Mouse (Mus musculus) right cerebral cortex, adult 18-20 months (tissue): ENCODE results near the gene Tmem236.

Experiments
- DNase-seq: peaks from one replicate; pipeline ENCODE4 v3.0.0; 2022; ENCODE audit warnings: mixed read lengths

Tmem236 gene

DNA sequence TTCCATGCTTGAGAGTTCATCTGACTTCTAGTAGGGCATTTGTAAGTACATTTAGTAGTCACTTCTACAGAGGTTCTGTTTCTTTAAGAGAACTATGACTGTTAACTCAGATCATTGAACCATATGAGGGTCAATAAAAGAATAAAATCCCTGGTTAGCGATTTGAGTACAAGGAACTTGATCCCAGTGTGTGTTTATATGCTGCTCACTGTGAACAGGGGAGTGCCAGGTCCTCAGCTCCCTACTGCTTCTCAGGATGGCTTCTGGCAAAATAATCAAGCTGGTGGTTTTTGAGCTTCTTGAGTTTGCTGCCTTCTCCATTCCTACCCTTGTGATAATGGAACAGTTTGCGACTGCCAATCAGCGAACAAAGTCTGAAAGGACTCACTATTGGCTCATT, at the start of gene Tmem236:
Gene Tmem236 (plus strand): TSS at position 190 of the 400 bp plus-strand sequence.
- DNase-seq = no peak

DNA sequence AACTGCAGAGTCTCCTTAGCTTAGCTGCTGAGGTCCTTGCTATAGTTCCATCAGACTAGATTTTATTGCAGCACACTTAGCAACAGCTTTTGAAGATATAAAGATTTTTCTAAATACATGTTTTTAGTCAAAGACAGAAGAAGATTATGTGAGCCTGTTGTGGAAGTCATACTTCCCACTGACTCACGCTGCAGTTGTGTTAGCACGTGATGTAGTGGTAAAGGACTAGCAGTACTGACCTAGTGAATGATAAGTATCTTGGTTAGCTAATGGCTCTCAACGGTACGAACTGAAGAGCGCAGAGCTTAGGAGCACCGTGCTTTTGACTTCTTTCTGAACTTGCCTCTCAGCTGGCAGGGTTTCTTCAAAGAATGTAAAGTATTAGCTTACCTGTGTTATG, 47.9 kb upstream of the Tmem236 start:
- no peak for DNase-seq

DNA sequence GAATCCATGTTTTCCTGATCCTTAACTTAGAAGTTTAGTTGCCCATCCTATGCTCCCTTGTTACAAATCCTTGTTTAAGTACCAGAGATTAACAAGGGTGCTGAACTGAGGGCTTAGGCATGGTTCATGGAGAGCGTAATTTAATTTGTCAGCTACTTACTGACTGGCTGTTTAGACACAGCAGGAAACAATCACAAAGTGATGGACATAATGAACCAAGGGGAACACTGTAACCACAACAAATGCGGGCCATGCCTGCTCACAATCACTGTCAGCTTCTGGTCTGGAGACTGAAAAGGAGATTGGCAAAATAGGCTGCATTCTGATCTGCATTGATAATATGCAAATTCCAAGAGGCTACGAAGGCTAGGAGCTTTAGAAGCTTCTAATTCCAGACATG, 46.7 kb upstream of the Tmem236 start:
- no peak for DNase-seq

GRCm38 (mm10) chr2:14130641-14131339, 43.5 kb upstream of the Tmem236 start:
- DNase-seq = no peak

DNA sequence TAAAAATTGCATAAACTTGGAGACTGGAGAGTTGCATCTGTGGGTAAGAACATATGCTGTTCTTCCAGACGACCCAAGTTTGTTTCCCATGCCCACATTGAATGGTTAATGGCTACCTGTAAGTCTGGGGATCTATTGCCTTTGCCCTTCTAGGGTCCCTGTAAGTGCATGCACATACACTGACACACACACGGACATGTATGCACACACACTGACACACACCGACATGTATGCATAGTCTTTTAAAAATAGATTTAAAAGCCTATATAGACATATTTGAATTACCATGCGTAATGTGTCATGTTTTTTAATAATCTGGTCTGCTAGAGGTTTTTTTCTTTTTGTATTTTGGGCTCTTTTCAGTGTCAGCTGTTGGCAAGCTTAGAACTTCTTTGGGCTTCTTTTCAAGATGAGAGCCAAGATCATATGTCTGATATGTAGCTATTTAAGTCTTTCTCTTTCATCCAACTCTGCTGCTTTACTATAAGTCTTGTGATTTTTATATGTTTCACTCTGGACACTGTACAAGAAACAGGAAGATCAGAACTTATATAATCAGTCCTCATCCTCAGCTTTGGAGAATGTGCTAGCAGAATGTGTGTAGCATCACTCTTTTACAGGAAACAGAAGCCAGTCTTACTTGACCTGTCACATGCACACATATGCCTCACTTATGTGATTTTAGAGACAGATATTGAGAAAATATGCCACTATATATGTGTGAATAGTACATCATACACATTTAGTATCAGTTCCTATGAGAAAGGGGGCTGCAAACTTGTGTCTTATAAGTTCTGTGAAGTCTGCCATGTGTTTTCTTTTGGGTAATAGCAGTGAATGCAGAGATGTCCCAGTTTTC, 41.6 kb upstream of the Tmem236 start:
- no peak for DNase-seq

DNA sequence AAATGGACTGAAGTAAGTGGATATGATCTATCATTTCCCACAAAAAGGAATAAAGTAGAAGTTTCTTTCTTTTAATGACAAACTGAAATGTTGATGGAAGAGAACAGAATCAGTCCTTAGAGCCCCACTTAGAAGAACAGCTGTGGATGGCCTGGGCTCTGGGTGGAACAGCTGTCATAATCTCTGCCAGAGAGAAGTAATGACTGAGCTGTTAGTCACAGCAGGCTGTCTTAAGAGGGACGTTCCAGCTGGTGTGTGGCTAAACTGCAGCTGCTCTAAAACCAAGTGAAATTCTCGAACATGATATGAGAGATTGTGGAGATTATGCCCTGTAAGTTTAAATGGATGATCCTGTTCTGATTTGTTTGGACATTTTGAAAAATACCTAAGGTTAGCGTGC, 37.4 kb upstream of the Tmem236 start:
- no peak for DNase-seq

- no peak for DNase-seq
These were observed 34.7 kb upstream of the Tmem236 start for GRCm38 (mm10) chr2:14139590-14139989.

DNA sequence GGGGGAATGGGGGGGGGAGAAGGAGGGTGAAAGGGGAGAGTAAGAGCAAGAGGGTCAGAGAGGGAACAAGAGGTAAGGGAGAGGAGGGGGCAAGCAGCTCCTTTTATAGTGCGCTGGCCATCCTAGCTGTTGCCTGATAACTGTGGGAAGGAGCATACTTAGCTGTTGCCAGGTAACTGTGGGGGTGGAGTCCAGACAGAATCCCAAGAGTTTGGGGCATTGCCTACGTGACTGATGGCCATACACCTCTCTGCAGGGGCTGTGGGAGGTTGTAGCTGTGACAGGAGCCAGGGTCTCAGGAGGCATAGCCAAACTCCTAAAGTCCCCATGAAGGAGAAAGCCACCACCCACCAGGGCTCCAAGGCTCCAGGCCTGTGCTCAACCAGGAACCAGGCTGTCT, 34.3 kb upstream of the Tmem236 start:
- DNase-seq = no peak

DNA sequence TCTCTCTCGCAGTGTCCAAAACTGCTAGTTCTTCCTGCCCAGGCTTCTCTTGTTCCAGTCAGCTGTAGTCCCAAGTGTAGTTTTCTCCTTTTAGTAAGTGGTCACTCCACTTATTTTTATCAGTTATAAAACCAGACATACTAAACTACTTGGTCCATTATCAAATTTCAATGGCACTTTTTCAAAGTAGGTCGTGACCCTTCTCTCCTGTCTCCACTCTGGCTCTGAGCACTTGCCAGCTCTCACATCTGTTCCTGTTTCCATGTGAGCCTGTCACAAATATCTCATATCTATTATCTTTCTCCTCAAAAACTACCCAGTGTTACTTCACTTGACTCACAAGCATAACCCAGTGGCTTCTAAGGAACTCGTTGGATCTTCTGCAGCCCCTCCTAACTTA, 29.0 kb upstream of the Tmem236 start:
- DNase-seq = no peak

DNA sequence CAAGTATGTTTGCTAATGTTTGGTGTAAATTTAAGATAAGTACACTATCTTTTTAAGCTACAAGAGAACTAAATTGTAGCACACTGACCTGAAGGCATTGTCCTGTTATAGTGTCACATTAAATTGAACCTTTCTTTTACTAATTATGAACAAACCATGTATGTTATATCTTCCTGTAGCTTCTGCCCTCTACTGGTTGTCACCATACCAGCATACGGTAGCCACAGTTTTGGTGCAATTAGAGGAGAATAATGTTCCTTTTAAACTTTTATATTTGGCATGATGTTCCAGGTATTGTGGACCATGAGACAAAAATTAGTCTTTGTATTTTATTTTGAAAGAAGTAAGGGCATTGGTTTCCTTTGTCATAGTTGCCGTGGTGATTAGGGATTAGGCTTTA, 27.4 kb upstream of the Tmem236 start:
- no peak for DNase-seq

- no peak for DNase-seq
These were observed 23.5 kb upstream of the Tmem236 start for GRCm38 (mm10) chr2:14150829-14151228.

DNA sequence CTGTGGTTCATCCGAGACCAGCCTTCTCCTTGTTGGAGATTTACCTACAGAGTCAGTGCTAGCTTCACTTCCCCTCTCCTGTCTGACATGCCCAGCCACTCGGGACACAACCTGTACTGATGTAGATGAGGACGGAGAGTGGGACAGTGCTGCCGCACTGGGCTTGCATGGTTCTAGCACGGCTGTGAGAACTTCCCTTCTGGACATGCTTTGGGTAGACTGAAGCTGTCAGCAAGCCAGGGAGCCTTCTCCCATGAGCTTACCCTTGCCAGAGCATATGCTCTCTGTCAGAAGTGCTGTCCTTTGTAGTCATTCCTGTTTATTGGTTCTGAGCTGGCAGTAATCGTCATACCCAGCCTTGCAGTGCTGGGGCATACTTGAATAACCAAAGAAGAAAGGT, 22.5 kb upstream of the Tmem236 start:
- DNase-seq = no peak

- DNase-seq = no peak
These were observed 15.3 kb upstream of the Tmem236 start for GRCm38 (mm10) chr2:14159047-14159446.

DNA sequence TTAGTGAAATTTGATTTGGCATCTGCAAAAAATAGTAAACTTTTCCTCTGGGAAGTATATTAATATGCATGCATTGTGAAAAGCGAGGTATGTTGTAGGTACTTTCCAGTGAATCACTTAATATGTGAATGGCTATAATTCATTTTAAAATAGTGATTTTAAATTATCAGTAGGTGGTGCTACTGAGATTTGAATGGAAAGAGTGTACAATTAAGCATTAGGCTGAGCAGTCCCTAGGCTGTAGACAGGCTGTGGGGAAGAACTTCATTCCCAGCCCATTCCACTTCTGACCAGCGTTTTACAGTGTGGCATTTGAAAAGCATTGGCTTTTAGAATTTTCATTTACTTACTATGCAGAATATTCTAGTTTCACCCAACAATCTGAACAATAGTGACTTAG, 14.6 kb upstream of the Tmem236 start:
- no peak for DNase-seq

DNA sequence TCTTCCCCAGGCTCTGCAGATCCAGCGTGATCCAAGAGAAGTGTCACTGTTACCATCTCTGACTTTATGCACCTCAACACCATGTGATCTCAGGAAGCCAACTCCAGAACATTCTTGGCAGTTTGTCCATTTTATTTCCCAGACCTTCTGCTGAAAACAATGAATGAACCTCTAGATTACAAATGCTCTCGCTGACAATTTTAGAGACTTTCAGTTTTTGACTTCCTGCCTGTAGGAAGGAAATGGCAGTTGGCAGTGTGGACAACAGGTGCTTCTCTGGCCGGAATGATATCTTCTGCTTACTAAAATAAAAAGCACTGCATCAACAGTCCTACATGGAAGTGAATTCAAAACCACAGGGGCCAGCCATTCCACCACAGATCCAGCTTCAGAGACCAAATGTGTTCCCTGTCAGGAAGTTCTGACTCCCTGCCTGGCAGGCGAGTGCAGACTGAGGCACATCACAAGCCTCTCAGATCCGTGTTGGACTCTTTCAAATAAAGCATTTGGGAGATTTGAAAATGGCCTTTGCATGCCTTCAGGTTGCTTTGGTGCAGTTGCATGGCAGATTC, 9.8 kb upstream of the Tmem236 start:
- DNase-seq = no peak

GRCm38 (mm10) chr2:14165066-14165465, 9.3 kb upstream of the Tmem236 start:
- DNase-seq = no peak

DNA sequence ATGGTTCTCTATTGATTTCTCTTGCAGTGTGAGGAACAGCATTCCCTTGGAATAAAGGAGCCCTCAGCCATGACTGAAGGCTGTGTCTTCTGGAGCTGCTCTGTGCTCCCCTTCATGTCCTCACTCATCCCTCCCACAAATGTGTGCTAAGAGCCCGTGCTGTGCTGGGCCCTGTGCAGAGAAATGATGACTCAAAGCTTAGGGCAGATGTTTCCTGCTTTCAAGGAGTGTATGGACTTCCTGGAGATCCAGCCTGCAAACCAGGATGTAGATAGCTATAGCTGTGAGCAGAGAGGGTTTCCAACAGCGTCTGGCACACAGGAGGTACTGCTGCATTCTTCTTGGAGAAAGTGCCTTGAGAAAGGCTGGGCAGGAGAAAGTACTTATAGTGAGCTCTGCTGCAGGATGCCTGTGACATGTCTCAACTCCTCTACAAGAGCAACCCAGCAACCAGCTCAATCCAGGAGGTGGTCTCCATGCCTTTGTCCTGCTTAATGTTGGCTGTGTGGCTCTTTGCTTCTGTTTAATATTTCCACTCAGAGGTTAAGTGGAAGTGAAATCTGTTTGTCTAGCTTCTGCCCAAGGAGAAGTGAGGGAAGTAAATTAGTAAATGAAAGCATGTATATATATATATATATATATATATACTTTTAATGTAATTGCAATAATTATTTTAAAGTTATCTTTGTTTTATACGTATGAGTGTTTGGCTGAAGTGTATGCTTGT, 8.5 kb upstream of the Tmem236 start:
- DNase-seq = no peak

DNA sequence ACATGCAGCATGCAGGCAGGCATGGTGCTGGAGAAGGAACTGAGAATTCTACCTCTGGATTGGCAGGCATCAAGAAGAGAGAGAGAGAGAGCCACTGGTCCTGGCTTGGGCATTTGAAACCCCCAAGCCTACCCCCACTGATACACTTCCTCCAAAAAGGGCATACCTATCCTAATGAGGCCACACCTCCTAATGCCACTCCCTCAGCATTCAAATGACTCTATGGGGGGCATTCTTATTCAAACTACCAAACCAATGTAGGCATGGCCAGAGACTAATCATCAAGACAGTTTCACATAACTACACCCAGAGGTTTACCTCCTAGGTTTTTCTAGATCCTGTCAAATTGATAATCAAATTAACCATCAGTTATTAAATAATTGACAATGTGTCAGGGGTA, 6.6 kb upstream of the Tmem236 start:
- DNase-seq = no peak

DNA sequence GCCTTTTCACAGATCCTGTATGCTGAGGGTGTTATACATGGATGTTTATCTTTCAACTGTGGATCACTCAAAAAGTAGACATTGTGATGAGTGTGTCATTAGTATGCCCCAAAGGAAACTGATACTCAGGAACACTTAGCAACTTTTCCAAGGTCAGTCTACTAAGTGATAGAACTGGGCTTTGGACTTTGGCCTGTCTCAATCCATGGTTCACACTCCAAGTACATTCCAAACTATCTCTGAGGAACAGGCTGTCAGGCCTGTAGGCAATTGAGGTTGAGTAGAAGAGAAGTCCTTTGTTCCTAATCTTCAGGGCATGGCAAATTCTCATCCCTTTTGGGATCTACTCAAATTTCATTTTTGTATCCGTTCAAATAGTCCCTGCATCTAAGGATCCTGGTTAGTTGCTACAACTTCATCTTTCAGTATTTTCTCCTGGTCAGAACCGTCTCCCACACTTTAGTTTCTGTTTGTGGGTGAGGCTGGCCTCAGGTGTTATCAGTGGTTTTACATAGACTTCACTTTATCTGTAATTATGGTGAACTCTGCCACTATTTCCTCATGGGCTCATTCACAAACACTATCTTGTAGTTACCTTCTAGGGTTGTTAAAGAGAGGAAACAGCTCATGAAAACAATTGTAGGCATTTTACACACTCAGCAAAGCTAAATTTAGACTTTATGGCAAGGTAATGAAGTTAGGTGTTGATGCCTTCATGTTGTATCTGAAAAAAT, 2.3 kb downstream of the Tmem236 start:
- DNase-seq = no peak

GRCm38 (mm10) chr2:14184375-14184774, 10.1 kb downstream of the Tmem236 start:
- no peak for DNase-seq

DNA sequence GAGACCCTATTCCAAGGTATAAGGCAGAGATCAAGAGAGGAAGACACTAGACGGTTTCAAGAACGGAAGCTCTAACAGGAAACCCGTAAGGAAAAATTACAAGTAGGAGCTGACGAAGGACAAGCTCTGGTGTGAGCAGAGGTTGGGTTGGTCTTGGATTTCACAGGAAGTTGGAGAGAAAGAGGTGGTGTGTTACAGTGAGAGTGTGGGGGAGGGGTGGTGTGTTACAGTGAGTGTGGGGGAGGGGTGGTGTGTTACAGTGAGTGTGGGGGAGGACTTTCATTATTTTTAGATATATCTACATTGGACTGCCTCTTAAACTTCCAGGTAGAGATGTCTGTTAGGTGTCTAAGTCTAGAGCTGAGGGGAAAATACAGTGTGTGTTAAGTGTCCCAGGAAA, 16.4 kb downstream of the Tmem236 start:
- no peak for DNase-seq

DNA sequence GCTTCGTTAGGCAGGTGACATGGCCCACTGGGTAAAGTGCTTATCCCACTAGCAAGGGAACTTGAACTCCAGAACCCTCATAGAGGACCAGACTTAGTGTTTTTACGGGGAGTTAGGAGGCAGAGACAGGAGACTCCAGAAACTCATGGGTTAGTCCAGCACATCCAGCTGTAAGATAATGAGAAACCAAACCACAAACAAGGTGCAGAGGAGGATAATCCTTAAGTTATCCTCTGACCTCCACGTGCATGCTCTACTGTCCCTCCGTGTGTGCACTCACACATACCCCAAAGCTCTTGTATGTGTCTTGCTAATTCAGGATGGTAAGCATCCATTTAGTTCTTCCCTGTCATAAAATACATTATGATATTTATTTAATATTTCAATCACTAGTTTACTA, 17.3 kb downstream of the Tmem236 start:
- DNase-seq = no peak

GRCm38 (mm10) chr2:14192046-14192445, 17.7 kb downstream of the Tmem236 start:
- DNase-seq = no peak
